Mouse (Mus musculus) monocyte, adult 59 days (primary cell): ENCODE data around the gene Arl4a. TPM values are rescaled to one million over a fixed set of nuclear protein-coding genes. Genes with fewer than 3 reads are reported as not detected.

ENCODE experiments used
- total RNA-seq, 2 experiments: library from RNA; stranded (reverse); gene quantifications; one replicate each; pipeline ENCODE4 v1.2.4; 2023

Gene Arl4a
- 10 to 100 TPM; 18.6 to 21.0 TPM for total RNA-seq

GRCm38 (mm10) chr12:40037876-40038463 is at the start of gene Arl4a:
Gene Arl4a (minus strand): TSS chr12:40038025.

Other genes starting within 250 kb of the Arl4a start
- not detected for gene Scin, start 96.2 kb upstream of the Arl4a start, total RNA-seq
- 1 to 10 TPM; 3.2 to 4.3 TPM for gene Lsmem1, start 161.5 kb upstream of the Arl4a start, total RNA-seq
- 100 to 1,000 TPM; 773 to 876 TPM for gene Ifrd1, start 210.5 kb upstream of the Arl4a start, total RNA-seq